Mouse (Mus musculus) stomach, embryonic 16.5 days (tissue): ENCODE data around the gene Zfp384. TPM values are rescaled to one million over a fixed set of nuclear protein-coding genes. Genes with fewer than 3 reads are reported as not detected.
A peak's percentile ranks its signal among the peaks of the same experiment; 100 is the strongest.
"Not testable (repeated sequence)": the region's sequence is repeated elsewhere in the genome, so short reads cannot be mapped to it uniquely, and the experiment has no call there.

Experiments
- ATAC-seq: fragments of 200-750 bp; cut with Nextera tagmentation; 2 replicates; pipeline ENCODE4 v1.8.0; 2017; ENCODE audit warnings: moderate number of reproducible peaks, moderate TSS enrichment; ENCODE audit not compliant: insufficient read depth, low FRiP score
- H3K27ac ChIP-seq: fragments of 300-500 bp; sonication (generic); 2 replicates; pipeline ENCODE4 v1.5.1; 2014; ENCODE audit warnings: low read length
- H3K27me3 ChIP-seq: fragments of 300-500 bp; sonication (generic); 2 replicates; pipeline ENCODE4 v1.6.1; 2014; ENCODE audit warnings: low read length, control low read depth, mixed read lengths; ENCODE audit not compliant: control insufficient read depth, insufficient read depth
- H3K36me3 ChIP-seq: fragments of 300-500 bp; sonication (generic); 2 replicates; pipeline ENCODE4 v1.6.1; 2014; ENCODE audit warnings: low read length; ENCODE audit not compliant: control insufficient read depth, insufficient read depth
- H3K4me1 ChIP-seq: fragments of 300-500 bp; sonication (generic); 2 replicates; pipeline ENCODE4 v1.6.1; 2014; ENCODE audit warnings: low read length, control low read depth, mixed read lengths; ENCODE audit not compliant: control insufficient read depth, insufficient read depth
- H3K4me2 ChIP-seq: fragments of 300-500 bp; sonication (generic); 2 replicates; pipeline ENCODE4 v1.6.1; 2014; ENCODE audit warnings: low read depth, low read length, mixed read lengths
- H3K4me3 ChIP-seq: fragments of 300-500 bp; sonication (generic); replicated peaks from 2 replicates; pipeline ENCODE4 v1.5.1; 2014; ENCODE audit warnings: mild to moderate bottlenecking, low read length
- H3K9ac ChIP-seq: fragments of 300-500 bp; sonication (generic); 2 replicates; pipeline ENCODE4 v1.6.1; 2014; ENCODE audit warnings: low read length
- H3K9me3 ChIP-seq: fragments of 300-500 bp; sonication (generic); replicated peaks from 2 replicates; pipeline ENCODE4 v1.6.1; 2016; ENCODE audit warnings: low read length, control low read depth; ENCODE audit not compliant: control insufficient read depth
- WGBS: fragments of 180-500 bp; shearing (Covaris S2); extraction: QIAGEN DNeasy Blood & Tissue Kit; methylation state at CpG from one replicate; pipeline ENCODE4 v1.1.7; 2014; 5-methylcytosine and 5-hydroxymethylcytosine counted together
- polyA plus RNA-seq: library from polyadenylated mRNA; unstranded; fragments of >200 nt; fragmentation: Nextera tagmentation; extraction: Ambion mirVana; gene quantifications from 2 replicates; pipeline ENCODE4 v1.2.1, GENCODE M21; 2015

The Zfp384 gene
- polyA plus RNA-seq, 1 experiment from 2014 or later, result 12.8 TPM

- peaks cover 6% of the 10 kb centered on the region; the same call in 1 of the 2 replicates for H3K27me3 ChIP-seq
- H3K9me3 ChIP-seq, result no peaks in the 10 kb centered on the region
- peaks cover 3% of the 10 kb centered on the region for H3K4me1 ChIP-seq
- H3K4me3 ChIP-seq, result no peak overlapping the region
- 35% methylated on average over 3 of the region's 3 CpGs for WGBS
- no peaks in the 10 kb centered on the region for H3K36me3 ChIP-seq
- H3K4me2 ChIP-seq, result no peak overlapping the region
- no peak overlapping the region for H3K27ac ChIP-seq
- no peak for ATAC-seq
- no peak overlapping the region for H3K9ac ChIP-seq
These were observed 3.9 kb upstream of the Zfp384 start for GRCm38 (mm10) chr6:125005086-125005485.

DNA sequence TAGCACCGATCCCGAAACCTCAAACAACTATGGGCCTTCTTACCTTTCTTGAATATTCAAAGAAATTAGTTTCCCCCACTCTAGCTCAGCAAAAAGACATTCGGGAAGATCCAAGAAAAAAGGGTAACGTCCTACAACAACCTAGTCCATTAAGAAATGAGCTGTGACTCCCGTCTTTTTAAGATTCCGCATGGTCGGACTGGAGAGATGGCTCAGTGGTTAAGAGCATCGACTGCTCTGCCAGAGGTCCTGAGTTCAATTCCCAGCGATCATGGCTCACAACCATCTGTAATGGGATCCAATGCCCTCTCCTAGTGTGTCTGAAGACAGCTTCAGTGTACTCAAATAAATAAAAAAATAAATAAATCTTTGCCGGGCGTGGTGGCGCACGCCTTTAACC, 885 bp upstream of the Zfp384 start:
- no peaks in the 10 kb centered on the region for H3K36me3 ChIP-seq
- H3K27ac ChIP-seq, result no peak overlapping the region; the same call in 1 of the 2 replicates
- H3K4me2 ChIP-seq, result peak overlapping the region; percentile 61
- no peaks in the 10 kb centered on the region for H3K27me3 ChIP-seq
- peak overlapping the region; percentile 77 for H3K4me3 ChIP-seq
- peaks cover 8% of the 10 kb centered on the region for H3K4me1 ChIP-seq
- no peak for ATAC-seq
- H3K9me3 ChIP-seq, result no peaks in the 10 kb centered on the region
- 39% methylated on average over 13 of the region's 13 CpGs for WGBS
- peak overlapping the region; percentile 99 for H3K9ac ChIP-seq

DNA sequence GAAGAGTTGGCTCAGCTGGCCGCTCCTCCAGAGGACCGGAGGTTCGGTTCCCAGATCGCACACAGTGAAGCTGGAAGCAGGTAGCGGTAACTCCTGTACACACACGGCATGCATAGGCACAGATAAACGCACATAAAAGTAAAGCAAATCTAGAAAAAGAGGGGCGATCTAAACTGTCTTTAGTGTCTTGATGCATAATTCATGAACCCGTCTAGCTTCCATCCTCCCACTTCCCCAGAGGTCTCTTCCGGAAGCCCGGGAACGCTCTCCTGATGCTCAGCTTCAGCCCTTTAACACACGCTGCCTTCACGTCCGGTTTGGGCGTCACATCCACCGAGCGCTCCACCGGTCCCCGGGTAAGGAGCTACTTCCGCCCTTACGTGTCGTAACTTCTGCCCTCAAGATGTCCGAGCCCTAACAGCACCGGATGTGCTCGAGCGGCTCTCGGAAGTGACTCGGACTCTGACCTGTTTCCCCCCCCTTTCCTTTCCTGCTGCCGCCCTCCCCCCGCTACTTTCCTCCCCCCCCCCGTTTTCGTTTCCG, 288 bp upstream of the Zfp384 start:
- peak overlapping the region; percentile 77 for H3K4me3 ChIP-seq
- H3K4me2 ChIP-seq, result peak overlapping the region; percentile 91
- H3K4me1 ChIP-seq, result peaks cover 8% of the 10 kb centered on the region
- H3K9ac ChIP-seq, result peak overlapping the region; percentile 99
- under 1% methylated on average over 33 of the region's 34 CpGs for WGBS
- no peaks in the 10 kb centered on the region for H3K9me3 ChIP-seq
- no peaks in the 10 kb centered on the region for H3K36me3 ChIP-seq
- H3K27me3 ChIP-seq, result no peaks in the 10 kb centered on the region
- peak overlapping the region; percentile 98 for H3K27ac ChIP-seq
- peak; percentile 98 for ATAC-seq

GRCm38 (mm10) chr6:125009181-125010073, 482 bp downstream of the Zfp384 start:
- WGBS, result under 1% methylated on average over 56 of the region's 78 CpGs
- Histone ChIP-seq H3K36me3 (no peaks in the 10 kb centered on the region), H3K4me1 (peaks cover 8% of the 10 kb centered on the region), H3K27ac (peak overlapping the region; percentile 98), H3K9ac (peak overlapping the region; percentile 99), H3K4me3 (peak overlapping the region; percentile 77), H3K4me2 (peak overlapping the region; percentile 91), H3K27me3 (no peaks in the 10 kb centered on the region), H3K9me3 (no peaks in the 10 kb centered on the region)
- peak; percentile 87 for ATAC-seq

DNA sequence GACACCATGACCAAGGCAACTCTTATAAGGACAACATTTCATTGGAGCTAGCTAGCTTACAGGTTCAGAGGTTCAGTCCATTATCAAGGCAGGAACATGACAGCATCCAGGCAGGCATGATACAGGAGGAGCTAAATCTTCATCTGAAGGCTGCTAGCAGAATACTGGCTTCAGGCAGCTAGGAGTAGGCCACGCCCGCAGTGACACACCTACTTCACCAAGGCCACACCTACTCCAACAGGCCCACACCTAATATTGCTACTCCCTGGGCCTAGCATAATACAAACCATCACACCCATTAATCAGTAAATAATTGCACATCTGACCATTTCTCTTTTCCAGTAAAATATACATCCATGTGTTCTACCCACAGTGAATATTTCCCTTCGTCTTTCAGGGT, 8.7 kb downstream of the Zfp384 start:
- peaks cover 11% of the 10 kb centered on the region; the same call in 1 of the 2 replicates for H3K36me3 ChIP-seq
- no peak; the same call in 1 of the 2 replicates for ATAC-seq

DNA sequence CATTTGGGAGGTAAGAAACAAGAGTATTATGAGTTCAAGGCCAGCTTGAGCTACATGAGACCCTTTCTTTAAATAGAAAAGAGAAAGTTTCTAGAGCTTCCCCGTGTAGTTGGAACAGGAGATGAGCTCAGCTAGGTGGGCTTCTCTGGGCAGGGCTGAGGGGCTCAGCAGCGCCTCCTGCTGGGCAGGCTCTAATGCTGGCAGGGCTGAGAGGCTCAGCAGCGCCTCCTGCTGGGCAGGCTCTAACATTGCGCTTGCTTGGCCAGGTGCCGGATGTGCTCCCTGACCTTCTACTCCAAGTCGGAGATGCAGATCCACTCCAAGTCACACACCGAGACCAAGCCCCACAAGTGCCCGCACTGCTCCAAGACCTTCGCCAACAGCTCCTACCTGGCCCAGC, 21.6 kb downstream of the Zfp384 start:
- ATAC-seq, H3K9ac ChIP-seq: not testable (repeated sequence)
- H3K36me3 ChIP-seq, result peaks cover 18% of the 10 kb centered on the region

More for the DNA sequence above, 8.7 kb downstream of the Zfp384 start:
- no peak overlapping the region for H3K27ac ChIP-seq
- no peak overlapping the region for H3K9ac ChIP-seq
- no peaks in the 10 kb centered on the region for H3K4me1 ChIP-seq
- H3K9me3 ChIP-seq, result no peaks in the 10 kb centered on the region
- no peaks in the 10 kb centered on the region for H3K27me3 ChIP-seq
- H3K4me2 ChIP-seq, result no peak overlapping the region
- no peak overlapping the region for H3K4me3 ChIP-seq
- WGBS, result 95% methylated on average over 3 of the region's 3 CpGs

DNA sequence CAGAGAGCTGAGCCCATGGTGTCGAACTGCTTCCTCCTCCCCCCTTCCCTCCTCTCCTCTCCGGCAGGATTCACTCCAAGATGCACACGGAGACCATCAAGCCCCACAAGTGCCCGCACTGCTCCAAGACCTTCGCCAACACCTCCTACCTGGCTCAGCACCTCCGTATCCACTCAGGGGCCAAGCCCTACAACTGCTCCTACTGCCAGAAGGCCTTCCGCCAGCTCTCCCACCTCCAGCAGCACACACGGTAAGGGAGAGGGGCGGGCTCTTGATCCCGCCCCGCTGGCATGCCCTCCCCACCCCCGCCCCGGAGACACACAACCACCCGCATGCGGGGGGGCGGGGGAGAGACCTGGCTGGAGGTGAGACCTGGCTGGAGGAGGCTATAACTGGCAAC, 22.7 kb downstream of the Zfp384 start:
- ATAC-seq, result no peak
- H3K9me3 ChIP-seq, result no peaks in the 10 kb centered on the region
- no peaks in the 10 kb centered on the region for H3K27me3 ChIP-seq
- no peak overlapping the region for H3K4me2 ChIP-seq
- H3K4me1 ChIP-seq, result no peaks in the 10 kb centered on the region
- H3K9ac ChIP-seq, result no peak overlapping the region
- WGBS, result 81% methylated on average over 16 of the region's 16 CpGs
- H3K4me3 ChIP-seq, result no peak overlapping the region
- peaks cover 25% of the 10 kb centered on the region for H3K36me3 ChIP-seq
- no peak overlapping the region for H3K27ac ChIP-seq

More for the DNA sequence above, 21.6 kb downstream of the Zfp384 start:
- H3K4me2 ChIP-seq, H3K27ac ChIP-seq, H3K27me3 ChIP-seq, H3K4me3 ChIP-seq, H3K4me1 ChIP-seq, H3K9me3 ChIP-seq: not testable (repeated sequence)
- 38% methylated on average over 7 of the region's 9 CpGs for WGBS

- Histone ChIP-seq H3K27me3 (no peaks in the 10 kb centered on the region), H3K36me3 (peaks cover 18% of the 10 kb centered on the region; the same call in 1 of the 2 replicates), H3K4me3 (peak overlapping the region; percentile 77; the same call in 1 of the 2 replicates), H3K9me3 (no peaks in the 10 kb centered on the region), H3K9ac (peak overlapping the region; percentile 63; the same call in 1 of the 2 replicates), H3K4me1 (peaks cover 12% of the 10 kb centered on the region; the same call in 1 of the 2 replicates), H3K27ac (peak overlapping the region; percentile 69; the same call in 1 of the 2 replicates), H3K4me2 (peak overlapping the region; percentile 67)
- WGBS, result 92% methylated on average over 4 of the region's 4 CpGs
- no peak for ATAC-seq
These were observed 29.7 kb downstream of the Zfp384 start for GRCm38 (mm10) chr6:125038666-125039065.

GRCm38 (mm10) chr6:125039131-125039530, 30.2 kb downstream of the Zfp384 start:
- Histone ChIP-seq H3K4me3 (peak overlapping the region; percentile 77), H3K4me1 (peaks cover 12% of the 10 kb centered on the region; the same call in 1 of the 2 replicates), H3K9me3 (no peaks in the 10 kb centered on the region), H3K4me2 (peak overlapping the region; percentile 67), H3K9ac (peak overlapping the region; percentile 63), H3K27me3 (no peaks in the 10 kb centered on the region), H3K36me3 (peaks cover 19% of the 10 kb centered on the region), H3K27ac (peak overlapping the region; percentile 69)
- WGBS, result 6% methylated on average over 8 of the region's 8 CpGs
- ATAC-seq, result no peak
